Mouse (Mus musculus) forebrain, postnatal 0 days (tissue): ENCODE measurements around the gene Nol11. TPM values are rescaled to one million over a fixed set of nuclear protein-coding genes. Genes with fewer than 3 reads are reported as not detected.
"Not testable (repeated sequence)": the region's sequence is repeated elsewhere in the genome, so short reads cannot be mapped to it uniquely, and the experiment has no call there.

Source experiments
- ATAC-seq: fragments of 200-750 bp; cut with Nextera tagmentation; 2 replicates; pipeline ENCODE4 v1.8.0; 2017; ENCODE audit warnings: mild to moderate bottlenecking, moderate library complexity
- DNase-seq: peaks from one replicate; pipeline ENCODE4 v3.0.0-alpha.2; 2015
- H3K27ac ChIP-seq: fragments of 300-500 bp; sonication (generic); 2 replicates; pipeline ENCODE4 v1.5.1; 2014; ENCODE audit warnings: low read depth, mild to moderate bottlenecking, antibody characterized with exemption, low read length, moderate library complexity, mixed read lengths
- H3K27me3 ChIP-seq: fragments of 300-500 bp; sonication (generic); 2 replicates; pipeline ENCODE4 v1.6.1; 2014; ENCODE audit warnings: mild to moderate bottlenecking, low read length, mixed read lengths; ENCODE audit not compliant: insufficient read depth
- H3K36me3 ChIP-seq: fragments of 300-500 bp; sonication (generic); 2 replicates; pipeline ENCODE4 v1.6.1; 2014; ENCODE audit warnings: mild to moderate bottlenecking, moderate library complexity; ENCODE audit not compliant: insufficient read depth
- H3K4me1 ChIP-seq: fragments of 300-500 bp; sonication (generic); 2 replicates; pipeline ENCODE4 v1.6.1; 2014; ENCODE audit warnings: antibody characterized with exemption; ENCODE audit not compliant: insufficient read depth
- H3K4me2 ChIP-seq: fragments of 300-500 bp; sonication (generic); 2 replicates; pipeline ENCODE4 v1.6.1; 2014; ENCODE audit warnings: low read depth, mild to moderate bottlenecking, moderate library complexity
- H3K4me3 ChIP-seq: fragments of 300-500 bp; sonication (generic); 2 replicates; pipeline ENCODE4 v1.5.1; 2014; ENCODE audit warnings: low read depth, low read length, mixed read lengths
- H3K9ac ChIP-seq: fragments of 300-500 bp; sonication (generic); 2 replicates; pipeline ENCODE4 v1.6.1; 2014; ENCODE audit warnings: mild to moderate bottlenecking
- H3K9me3 ChIP-seq: fragments of 300-500 bp; sonication (generic); 2 replicates; pipeline ENCODE4 v1.6.1; 2016; ENCODE audit warnings: low read length
- CTCF ChIP-seq: sonication (generic); IDR thresholded peaks from 2 replicates; pipeline ENCODE4 v1.5.1; 2016; ENCODE audit warnings: antibody characterized with exemption, control low read depth, low read depth
- WGBS: fragments of 180-500 bp; shearing (Covaris S2); extraction: QIAGEN DNeasy Blood & Tissue Kit; methylation state at CpG from one replicate; pipeline ENCODE4 v1.1.7; 2014; 5-methylcytosine and 5-hydroxymethylcytosine counted together
- polyA plus RNA-seq: library from polyadenylated mRNA; unstranded; fragments of >200 nt; fragmentation: Nextera tagmentation; extraction: Ambion mirVana; gene quantifications from 2 replicates; pipeline ENCODE4 v1.2.1, GENCODE M21; 2015
- total RNA-seq: library from RNA; depleted of rRNA; stranded (reverse); fragments of >200 nt; gene quantifications from 2 replicates; pipeline ENCODE4 v1.2.3, GENCODE M21; 2014; rRNA removed

Gene Nol11
- total and polyA plus RNA-seq, 2 experiments from 2014 or later, result 35.6 to 49.0 TPM

GRCm38 (mm10) chr11:107130221-107130788 is 58.9 kb downstream of the Nol11 start:
- 1% methylated on average over 18 of the region's 18 CpGs for WGBS
- Histone ChIP-seq H3K36me3 (no peaks in the 10 kb centered on the region), H3K4me2 (peak overlapping the region; percentile 82), H3K27ac (0 out of 2 replicates have a peak overlapping the region, but pooled peaks have one; percentile 95), H3K4me3 (peak overlapping the region; percentile 98), H3K9ac (peak overlapping the region; percentile 96), H3K4me1 (peaks cover 10% of the 10 kb centered on the region; the same call in 1 of the 2 replicates), H3K27me3 (no peaks in the 10 kb centered on the region), H3K9me3 (no peaks in the 10 kb centered on the region)
- no peak for TF ChIP-seq CTCF
- ATAC-seq (no peak), DNase-seq (no peak)

GRCm38 (mm10) chr11:107129641-107130040 is 59.5 kb downstream of the Nol11 start:
- WGBS, result 18% methylated on average over 2 of the region's 2 CpGs
- H3K4me2 ChIP-seq, result peak overlapping the region; percentile 82
- no peak overlapping the region for H3K27ac ChIP-seq
- H3K27me3 ChIP-seq, result no peaks in the 10 kb centered on the region
- H3K4me1 ChIP-seq, result peaks cover 10% of the 10 kb centered on the region; the same call in 1 of the 2 replicates
- no peaks in the 10 kb centered on the region for H3K36me3 ChIP-seq
- no peak overlapping the region for H3K9ac ChIP-seq
- no peak for ATAC-seq
- peak overlapping the region; percentile 98 for H3K4me3 ChIP-seq
- H3K9me3 ChIP-seq, result no peaks in the 10 kb centered on the region
- no peak for TF ChIP-seq CTCF
- DNase-seq, result no peak

GRCm38 (mm10) chr11:107126716-107127115 is 62.5 kb downstream of the Nol11 start:
- not testable (repeated sequence) for H3K9ac ChIP-seq
- WGBS, result 96% methylated on average over 1 of the region's 2 CpGs

GRCm38 (mm10) chr11:107125011-107125410 is 64.2 kb downstream of the Nol11 start:
- H3K27ac ChIP-seq, result no peak overlapping the region
- H3K27me3 ChIP-seq, result no peaks in the 10 kb centered on the region
- WGBS, result 84% methylated on average over 4 of the region's 4 CpGs
- peaks cover 10% of the 10 kb centered on the region; the same call in 1 of the 2 replicates for H3K4me1 ChIP-seq
- TF ChIP-seq CTCF, result no peak
- no peak overlapping the region for H3K4me3 ChIP-seq
- DNase-seq (no peak), ATAC-seq (no peak)
- 0 out of 2 replicates have a peak, but pooled peaks cover 3% of the 10 kb centered on the region for H3K36me3 ChIP-seq
- H3K4me2 ChIP-seq, result no peak overlapping the region
- H3K9ac ChIP-seq, result no peak overlapping the region
- no peaks in the 10 kb centered on the region for H3K9me3 ChIP-seq

More at GRCm38 (mm10) chr11:107126716-107127115, 62.5 kb downstream of the Nol11 start:
- H3K27ac ChIP-seq, H3K9me3 ChIP-seq, H3K4me2 ChIP-seq, H3K27me3 ChIP-seq, DNase-seq, ATAC-seq, H3K36me3 ChIP-seq, H3K4me3 ChIP-seq: not testable (repeated sequence)
- H3K4me1 ChIP-seq, result peaks cover 10% of the 10 kb centered on the region; the same call in 1 of the 2 replicates

- DNase-seq (no peak), ATAC-seq (no peak; the same call in 1 of the 2 replicates)
- H3K27ac ChIP-seq, result no peak overlapping the region
- 0 out of 2 replicates have a peak, but pooled peaks cover 3% of the 10 kb centered on the region for H3K36me3 ChIP-seq
- H3K9ac ChIP-seq, result 0 out of 2 replicates have a peak overlapping the region, but pooled peaks have one; percentile 11
- peaks cover 6% of the 10 kb centered on the region; the same call in 1 of the 2 replicates for H3K4me1 ChIP-seq
- no peak for TF ChIP-seq CTCF
- H3K4me2 ChIP-seq, result no peak overlapping the region
- WGBS, result 35% methylated on average over 7 of the region's 7 CpGs
- H3K4me3 ChIP-seq, result no peak overlapping the region
- no peaks in the 10 kb centered on the region for H3K27me3 ChIP-seq
- H3K9me3 ChIP-seq, result no peaks in the 10 kb centered on the region
These were observed 64.9 kb downstream of the Nol11 start for GRCm38 (mm10) chr11:107124327-107124731.

GRCm38 (mm10) chr11:107117789-107118188 is 71.4 kb downstream of the Nol11 start:
- Histone ChIP-seq H3K36me3 (peaks cover 3% of the 10 kb centered on the region; the same call in 1 of the 2 replicates), H3K4me2 (no peak overlapping the region), H3K27ac (no peak overlapping the region), H3K9ac (no peak overlapping the region), H3K9me3 (no peaks in the 10 kb centered on the region), H3K4me3 (no peak overlapping the region), H3K27me3 (no peaks in the 10 kb centered on the region), H3K4me1 (no peaks in the 10 kb centered on the region)
- whole genome bisulfite sequencing, result 75% methylated on average over 12 of the region's 12 CpGs
- no peak for DNase-seq
- ATAC-seq, result no peak
- no peak for TF ChIP-seq CTCF

Other genes starting within 250 kb of the Nol11 start
- gene Kpna2, start 189.8 kb downstream of the Nol11 start, total RNA-seq, result 75.5 and 83.5 TPM in 2 replicates
- gene Kpna2, start 189.8 kb downstream of the Nol11 start, polyA plus RNA-seq, result 100 and 102 TPM in 2 replicates
- gene 1810010H24Rik, start 163.7 kb downstream of the Nol11 start, total RNA-seq, result 8.7 and 9.7 TPM in 2 replicates
- gene 1810010H24Rik, start 163.7 kb downstream of the Nol11 start, polyA plus RNA-seq, result 9.5 and 10.0 TPM in 2 replicates
- 42.9 and 52.6 TPM in 2 replicates for gene Bptf, start 57.3 kb downstream of the Nol11 start, total RNA-seq
- 11.0 and 17.2 TPM in 2 replicates for gene Bptf, start 57.3 kb downstream of the Nol11 start, polyA plus RNA-seq